Mouse (Mus musculus) neural tube, embryonic 14.5 days (tissue): ENCODE data around the gene Ciart. TPM values are rescaled to one million over a fixed set of nuclear protein-coding genes. Genes with fewer than 3 reads are reported as not detected.
A peak's percentile ranks its signal among the peaks of the same experiment; 100 is the strongest.
"Not testable (repeated sequence)": the region's sequence is repeated elsewhere in the genome, so short reads cannot be mapped to it uniquely, and the experiment has no call there.

Experiments used
- ATAC-seq: fragments of 200-750 bp; cut with Nextera tagmentation; 2 replicates; pipeline ENCODE4 v1.8.0; 2017; ENCODE audit warnings: low read depth, mild to moderate bottlenecking, moderate TSS enrichment, moderate library complexity
- H3K27ac ChIP-seq: fragments of 300-500 bp; sonication (generic); 2 replicates; pipeline ENCODE4 v1.5.1; 2014; ENCODE audit warnings: low read depth, mild to moderate bottlenecking, control low read depth, low read length, moderate library complexity, mixed read lengths
- H3K27me3 ChIP-seq: fragments of 300-500 bp; sonication (generic); 2 replicates; pipeline ENCODE4 v1.6.1; 2014; ENCODE audit warnings: low read length; ENCODE audit not compliant: control insufficient read depth, insufficient read depth
- H3K36me3 ChIP-seq: fragments of 300-500 bp; sonication (generic); 2 replicates; pipeline ENCODE4 v1.6.1; 2014; ENCODE audit warnings: low read length, mixed read lengths; ENCODE audit not compliant: control insufficient read depth, insufficient read depth
- H3K4me1 ChIP-seq: fragments of 300-500 bp; sonication (generic); 2 replicates; pipeline ENCODE4 v1.6.1; 2014; ENCODE audit warnings: low read length; ENCODE audit not compliant: control insufficient read depth, insufficient read depth
- H3K4me2 ChIP-seq: fragments of 300-500 bp; sonication (generic); 2 replicates; pipeline ENCODE4 v1.6.1; 2014; ENCODE audit warnings: mild to moderate bottlenecking, low read depth, low read length, control low read depth
- H3K4me3 ChIP-seq: fragments of 300-500 bp; sonication (generic); 2 replicates; pipeline ENCODE4 v1.5.1; 2014; ENCODE audit warnings: low read depth, low read length, control low read depth, mixed read lengths
- H3K9ac ChIP-seq: fragments of 300-500 bp; sonication (generic); replicated peaks from 2 replicates; pipeline ENCODE4 v1.6.1; 2014; ENCODE audit warnings: low read depth, mild to moderate bottlenecking, control low read depth, low read length, mixed read lengths
- H3K9me3 ChIP-seq: fragments of 300-500 bp; sonication (generic); 2 replicates; pipeline ENCODE4 v1.6.1; 2016; ENCODE audit warnings: low read length; ENCODE audit not compliant: control insufficient read depth
- WGBS: fragments of 180-500 bp; shearing (Covaris S2); extraction: QIAGEN DNeasy Blood & Tissue Kit; methylation state at CpG from one replicate; pipeline ENCODE4 v1.1.7; 2014; 5-methylcytosine and 5-hydroxymethylcytosine counted together
- polyA plus RNA-seq: library from polyadenylated mRNA; unstranded; fragments of >200 nt; fragmentation: Nextera tagmentation; extraction: Ambion mirVana; gene quantifications from 2 replicates; pipeline ENCODE4 v1.2.1, GENCODE M21; 2014

Gene Ciart
- polyA plus RNA-seq, 1 experiment from 2014 or later = 3.3 TPM

DNA sequence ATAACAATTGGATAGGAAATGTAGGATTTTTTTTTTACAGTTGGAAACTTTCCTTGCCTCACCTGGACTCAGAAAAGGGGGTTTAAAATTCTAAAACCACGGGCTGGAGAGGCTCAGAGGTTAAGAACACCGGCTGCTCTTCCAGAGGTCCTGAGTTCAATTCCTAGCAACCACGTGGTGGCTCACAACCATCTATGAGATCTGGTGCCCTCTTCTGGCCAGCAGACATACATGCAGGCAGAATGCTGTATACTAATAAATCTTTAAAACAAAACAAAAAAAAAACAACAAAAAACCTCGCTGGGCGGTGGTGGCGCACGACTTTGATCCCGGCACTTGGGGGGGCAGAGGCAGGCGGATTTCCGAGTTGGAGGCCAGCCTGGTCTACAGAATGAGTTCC, 20.8 kb downstream of the Ciart start:
- WGBS = 76% methylated on average over 10 of the region's 10 CpGs
- Histone ChIP-seq H3K9ac (no peak overlapping the region), H3K9me3 (no peaks in the 10 kb centered on the region), H3K27ac (no peak overlapping the region), H3K4me2 (no peak overlapping the region), H3K36me3 (peaks cover 9% of the 10 kb centered on the region), H3K4me1 (no peaks in the 10 kb centered on the region), H3K27me3 (no peaks in the 10 kb centered on the region), H3K4me3 (no peak overlapping the region)
- ATAC-seq = no peak

DNA sequence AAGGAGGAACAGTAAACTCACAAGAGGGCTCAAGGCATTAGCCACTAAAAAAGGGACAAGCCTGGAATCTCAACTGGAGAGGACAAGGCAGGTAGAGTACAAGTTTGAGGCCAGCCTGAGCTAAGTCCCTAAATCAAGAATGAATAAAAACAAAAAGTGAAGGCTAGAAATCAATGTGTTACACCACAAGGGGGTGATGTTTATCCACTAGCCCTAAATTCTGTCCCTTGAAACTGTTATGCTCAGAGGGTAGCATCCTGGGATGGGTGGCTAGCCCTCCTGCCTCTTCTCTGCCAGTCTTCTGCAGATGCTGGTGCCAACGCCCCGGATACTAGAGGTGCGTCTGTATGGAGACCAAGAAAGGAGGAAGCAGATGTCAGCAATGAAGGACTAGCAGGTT, 21.7 kb downstream of the Ciart start:
- Histone ChIP-seq H3K4me1 (no peaks in the 10 kb centered on the region), H3K9me3 (no peaks in the 10 kb centered on the region), H3K27me3 (no peaks in the 10 kb centered on the region; the same call in 1 of the 2 replicates), H3K4me2 (no peak overlapping the region), H3K4me3 (no peak overlapping the region), H3K9ac (no peak overlapping the region), H3K27ac (no peak overlapping the region), H3K36me3 (peaks cover 5% of the 10 kb centered on the region)
- 92% methylated on average over 3 of the region's 3 CpGs for WGBS
- ATAC-seq = no peak

DNA sequence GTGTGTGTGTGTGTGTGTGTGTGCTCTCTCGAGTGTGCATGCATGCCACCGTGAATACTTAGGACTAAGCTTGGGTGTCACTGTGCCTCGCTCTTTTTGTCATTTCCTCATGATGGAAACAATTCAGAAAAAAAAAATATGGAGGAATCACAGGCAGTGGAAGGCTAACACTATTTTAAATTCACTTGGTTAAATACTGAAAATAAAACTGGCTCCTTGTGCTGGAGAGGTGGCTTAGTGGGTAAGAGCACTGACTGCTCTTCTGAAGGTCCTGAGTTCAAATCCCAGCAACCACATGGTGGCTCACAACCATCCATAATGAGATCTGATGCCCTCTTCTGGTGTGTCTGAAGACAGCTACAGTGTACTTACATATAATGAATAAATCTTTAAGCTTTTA, 23.8 kb downstream of the Ciart start:
- H3K9me3 ChIP-seq = not testable (repeated sequence)
- 89% methylated on average over 3 of the region's 3 CpGs for WGBS

DNA sequence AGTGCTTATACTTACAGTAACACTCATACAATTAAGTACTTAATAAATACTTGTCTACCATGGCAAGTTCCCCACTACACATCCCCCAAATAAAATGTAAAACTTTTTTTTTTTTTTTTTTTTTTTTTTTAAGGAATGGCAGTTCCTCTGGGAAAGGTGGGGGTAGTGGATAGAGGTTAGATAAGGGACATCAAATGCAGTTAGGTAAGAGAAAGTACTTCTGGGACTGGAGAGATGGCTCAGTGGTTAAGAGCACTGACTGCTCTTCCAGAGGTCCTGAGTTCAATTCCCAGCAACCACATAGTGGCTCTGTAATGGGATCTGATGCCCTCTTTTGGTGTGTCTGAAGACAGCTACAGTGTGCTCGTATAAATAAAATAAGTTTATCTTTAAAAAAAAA, 25.0 kb downstream of the Ciart start:
- H3K27me3 ChIP-seq, H3K4me2 ChIP-seq, ATAC-seq, H3K9ac ChIP-seq, H3K27ac ChIP-seq, H3K4me3 ChIP-seq, H3K4me1 ChIP-seq, H3K9me3 ChIP-seq, H3K36me3 ChIP-seq: not testable (repeated sequence)
- 96% methylated on average over 1 of the region's 1 CpGs for WGBS

More for the DNA sequence above, 23.8 kb downstream of the Ciart start:
- not testable (repeated sequence) for H3K27ac ChIP-seq, H3K9ac ChIP-seq, H3K4me1 ChIP-seq, H3K27me3 ChIP-seq, H3K4me3 ChIP-seq, H3K4me2 ChIP-seq, H3K36me3 ChIP-seq, ATAC-seq

DNA sequence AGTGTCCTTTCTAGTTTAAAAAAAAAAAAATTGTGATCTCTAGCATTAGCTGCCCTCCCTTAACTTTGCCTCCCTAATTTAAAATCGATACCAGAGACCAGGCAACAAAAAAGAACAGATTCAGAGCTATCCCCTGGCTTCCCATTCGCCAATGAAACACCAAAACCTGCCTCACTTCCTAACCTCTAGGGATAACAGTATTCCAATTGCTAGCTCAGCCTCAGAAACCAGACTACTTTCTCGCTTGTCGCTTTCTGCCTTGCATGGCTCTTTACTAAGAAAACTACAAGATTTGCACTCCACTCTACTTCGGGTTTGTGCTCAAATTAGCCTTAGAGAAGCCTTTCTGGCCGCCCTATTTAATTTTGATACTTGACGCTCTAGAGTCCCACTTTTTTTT, 25.9 kb downstream of the Ciart start:
- H3K9me3 ChIP-seq = no peaks in the 10 kb centered on the region
- peaks cover 5% of the 10 kb centered on the region; the same call in 1 of the 2 replicates for H3K4me1 ChIP-seq
- peak overlapping the region; percentile 79 for H3K4me2 ChIP-seq
- peak overlapping the region; percentile 70 for H3K27ac ChIP-seq
- H3K4me3 ChIP-seq = peak overlapping the region; percentile 78
- peak overlapping the region; percentile 63; the same call in 1 of the 2 replicates for H3K9ac ChIP-seq
- peak; percentile 16; the same call in 1 of the 2 replicates for ATAC-seq
- no peaks in the 10 kb centered on the region; the same call in 1 of the 2 replicates for H3K27me3 ChIP-seq
- peaks cover 13% of the 10 kb centered on the region for H3K36me3 ChIP-seq
- 29% methylated on average over 7 of the region's 7 CpGs for WGBS

DNA sequence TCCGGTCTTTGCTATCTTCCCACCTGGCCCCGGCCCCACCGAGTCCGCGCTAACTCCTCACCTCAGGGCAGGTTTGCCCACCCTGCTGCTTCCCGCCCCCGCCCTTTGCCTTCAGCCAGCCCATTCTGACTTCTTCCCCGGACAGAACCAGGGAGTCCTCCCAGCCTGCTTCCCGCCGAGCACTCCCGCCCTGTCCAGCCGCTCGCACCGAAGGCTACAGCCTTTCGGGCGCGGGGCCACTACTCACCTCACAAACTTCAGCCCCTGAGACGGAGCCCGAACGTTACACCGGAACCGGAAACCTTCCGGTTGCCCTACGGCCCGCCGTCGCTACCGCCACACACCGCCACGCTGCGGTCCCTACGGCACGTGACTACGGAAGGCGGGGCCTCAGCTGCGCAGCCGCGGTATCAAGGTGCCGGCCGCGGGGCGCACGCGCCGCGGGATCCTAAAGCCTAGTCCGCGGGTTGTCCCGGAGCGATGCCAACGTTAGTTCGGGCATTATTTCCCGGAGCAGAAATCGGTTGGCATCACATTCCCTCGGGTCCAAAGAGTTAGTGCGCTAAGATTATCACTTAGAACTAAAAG, 26.5 kb downstream of the Ciart start, which contains the start of gene Prpf3:
Prpf3 (minus strand) TSS at position 384 of the 588 bp plus-strand sequence.
- peak; percentile 98 for ATAC-seq
- Histone ChIP-seq H3K36me3 (peaks cover 18% of the 10 kb centered on the region), H3K9ac (peak within 1 kb of the TSS; percentile 63), H3K4me1 (peaks cover 5% of the 10 kb centered on the region; the same call in 1 of the 2 replicates), H3K4me2 (peak within 1 kb of the TSS; percentile 79), H3K9me3 (no peaks in the 10 kb centered on the region), H3K27me3 (no peaks in the 10 kb centered on the region; the same call in 1 of the 2 replicates), H3K4me3 (peak within 1 kb of the TSS; percentile 78), H3K27ac (peak within 1 kb of the TSS; percentile 70)
- WGBS = under 1% methylated on average over 56 of the region's 56 CpGs

DNA sequence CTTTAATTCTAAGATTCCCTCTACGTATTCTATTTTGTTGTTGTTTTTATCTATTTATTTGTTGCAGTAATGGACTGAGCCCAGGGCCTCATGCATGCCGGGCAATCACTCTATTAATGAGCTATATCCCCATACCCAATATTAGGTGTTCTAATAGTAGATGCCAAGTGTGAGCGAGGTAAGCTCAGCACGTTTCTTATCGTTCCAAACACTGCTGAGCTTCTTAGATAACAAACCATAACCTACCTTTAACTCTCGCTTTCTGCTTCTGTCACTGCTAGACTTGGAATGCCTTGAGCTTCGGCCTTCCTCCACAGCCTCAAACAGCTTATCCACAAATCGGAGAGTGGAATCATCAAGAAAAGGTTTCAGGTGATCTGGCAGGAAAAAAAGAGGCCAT, 30.7 kb downstream of the Ciart start:
- Histone ChIP-seq H3K9ac (no peak overlapping the region), H3K36me3 (peaks cover 50% of the 10 kb centered on the region), H3K27ac (no peak overlapping the region), H3K4me3 (no peak overlapping the region), H3K9me3 (no peaks in the 10 kb centered on the region), H3K4me1 (peaks cover 5% of the 10 kb centered on the region; the same call in 1 of the 2 replicates), H3K4me2 (no peak overlapping the region), H3K27me3 (no peaks in the 10 kb centered on the region; the same call in 1 of the 2 replicates)
- ATAC-seq = no peak
- 98% methylated on average over 8 of the region's 8 CpGs for WGBS

DNA sequence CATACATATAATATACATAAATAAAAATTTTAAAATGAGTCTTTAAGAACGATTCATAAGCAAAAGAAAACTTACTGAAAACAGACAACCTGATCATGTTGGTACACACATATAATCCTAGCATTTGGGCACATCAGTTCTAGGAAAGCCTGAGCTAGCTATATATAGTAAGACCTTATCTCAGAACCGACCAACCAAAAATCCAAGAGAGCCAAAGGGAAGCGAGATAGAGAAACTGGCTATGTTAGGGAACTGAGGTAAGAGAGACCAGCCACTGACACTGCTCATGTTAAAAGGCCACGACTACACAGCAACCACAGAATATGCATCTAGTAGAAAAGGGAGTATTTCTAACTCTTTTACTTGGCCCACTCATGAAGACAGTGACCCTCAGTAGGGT, 31.4 kb downstream of the Ciart start:
- H3K36me3 ChIP-seq = peaks cover 56% of the 10 kb centered on the region
- WGBS = 88% methylated on average over 4 of the region's 4 CpGs
- H3K4me2 ChIP-seq = no peak overlapping the region
- no peaks in the 10 kb centered on the region; the same call in 1 of the 2 replicates for H3K27me3 ChIP-seq
- no peak overlapping the region for H3K9ac ChIP-seq
- H3K27ac ChIP-seq = no peak overlapping the region
- no peak for ATAC-seq
- H3K4me3 ChIP-seq = no peak overlapping the region
- H3K4me1 ChIP-seq = peaks cover 5% of the 10 kb centered on the region; the same call in 1 of the 2 replicates
- no peaks in the 10 kb centered on the region for H3K9me3 ChIP-seq

DNA sequence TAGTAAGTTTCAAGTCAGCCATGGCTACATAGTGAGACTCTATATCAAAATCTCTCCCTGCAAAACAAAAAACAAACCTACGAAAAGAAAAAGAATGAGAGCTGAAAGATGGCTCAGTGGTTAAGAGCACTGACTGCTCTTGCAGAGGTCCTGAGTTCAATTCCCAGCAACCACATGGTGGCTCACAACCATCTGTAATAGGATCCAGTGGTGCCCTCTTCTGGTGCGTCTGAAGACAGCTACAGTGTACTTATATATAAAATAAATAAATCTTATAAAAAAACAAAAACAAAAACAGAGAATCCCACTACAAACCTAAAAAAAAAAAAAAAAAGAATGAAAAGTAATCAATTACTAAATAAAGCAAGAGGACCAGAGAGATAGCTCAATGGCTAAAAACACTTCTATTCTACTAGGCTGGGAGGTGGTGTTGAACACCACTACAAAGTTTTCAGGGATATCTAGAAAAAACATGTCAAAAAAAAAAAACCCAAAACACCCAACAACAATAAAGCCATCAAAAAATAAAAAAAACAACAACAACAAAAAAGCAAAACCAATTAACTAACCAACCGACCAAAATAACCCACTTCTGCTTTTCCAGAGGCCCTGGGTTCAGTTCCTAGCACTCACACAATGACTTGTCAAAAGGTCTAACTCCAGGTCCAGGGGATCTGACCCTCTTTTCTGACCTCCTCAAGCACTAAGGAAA, 39.4 kb downstream of the Ciart start:
- Histone ChIP-seq H3K4me1 (no peaks in the 10 kb centered on the region), H3K9me3 (no peaks in the 10 kb centered on the region), H3K4me3 (no peak overlapping the region), H3K27me3 (no peaks in the 10 kb centered on the region), H3K4me2 (no peak overlapping the region), H3K36me3 (peaks cover 73% of the 10 kb centered on the region), H3K9ac (no peak overlapping the region), H3K27ac (no peak overlapping the region)
- 95% methylated on average over 3 of the region's 3 CpGs for WGBS
- ATAC-seq = no peak
